Mouse (Mus musculus): ENCODE measurements around the gene Syt1.

Syt1 gene

GRCm38 (mm10) chr10:108765564-108765963, 245.2 kb downstream of the Syt1 start:
- intact Hi-C loops (cut with DNase I) = no loop called here

- intact Hi-C loops (cut with DNase I) = no loop called here
Measured at GRCm38 (mm10) chr10:108763722-108764121, 247.1 kb downstream of the Syt1 start.

- intact Hi-C loops (cut with DNase I) = no loop called here
Measured at GRCm38 (mm10) chr10:108753304-108753703, 257.5 kb downstream of the Syt1 start.

GRCm38 (mm10) chr10:108743759-108744158, 267.0 kb downstream of the Syt1 start:
- intact Hi-C loops (cut with DNase I) = no loop called here

GRCm38 (mm10) chr10:108733982-108734381, 276.8 kb downstream of the Syt1 start:
- intact Hi-C loops (cut with DNase I) = loop anchor here (10.0 kb wide), 3 partner anchors 981 to 1131 kb away; no protein-coding TSS in a partner anchor

GRCm38 (mm10) chr10:108728961-108729360, 281.8 kb downstream of the Syt1 start:
- intact Hi-C loops (cut with DNase I) = no loop called here

- intact Hi-C loops (cut with DNase I) = no loop called here
Measured at GRCm38 (mm10) chr10:108726391-108726790, 284.4 kb downstream of the Syt1 start.

GRCm38 (mm10) chr10:108724878-108725277, 285.9 kb downstream of the Syt1 start:
- intact Hi-C loops (cut with DNase I) = no loop called here

GRCm38 (mm10) chr10:108710514-108710913, 300.3 kb downstream of the Syt1 start:
- intact Hi-C loops (cut with DNase I) = no loop called here

GRCm38 (mm10) chr10:108705658-108706057, 305.1 kb downstream of the Syt1 start:
- intact Hi-C loops (cut with DNase I) = no loop called here

GRCm38 (mm10) chr10:108701361-108702128, 309.2 kb downstream of the Syt1 start:
- intact Hi-C loops (cut with DNase I) = no loop called here

GRCm38 (mm10) chr10:108699946-108700345, 310.8 kb downstream of the Syt1 start, which contains the start of gene Gm5136:
TSS of gene Gm5136 (minus strand) at chr10:108700160.
- intact Hi-C loops (cut with DNase I) = no loop called here

- intact Hi-C loops (cut with DNase I) = no loop called here
Measured at GRCm38 (mm10) chr10:108697062-108697461, 313.7 kb downstream of the Syt1 start.

GRCm38 (mm10) chr10:108690954-108691353, 319.8 kb downstream of the Syt1 start:
- intact Hi-C loops (cut with DNase I) = no loop called here

GRCm38 (mm10) chr10:108686696-108687095, 324.1 kb downstream of the Syt1 start:
- intact Hi-C loops (cut with DNase I) = no loop called here

- intact Hi-C loops (cut with DNase I) = no loop called here
Measured at GRCm38 (mm10) chr10:108679675-108680390, 330.9 kb downstream of the Syt1 start.

- intact Hi-C loops (cut with DNase I) = no loop called here
Measured at GRCm38 (mm10) chr10:108677053-108677452, 333.7 kb downstream of the Syt1 start.

GRCm38 (mm10) chr10:108668944-108669343, 341.8 kb downstream of the Syt1 start:
- intact Hi-C loops (cut with DNase I) = no loop called here

GRCm38 (mm10) chr10:108660295-108660694, 350.5 kb downstream of the Syt1 start:
- intact Hi-C loops (cut with DNase I) = no loop called here

GRCm38 (mm10) chr10:108658300-108658699, 352.5 kb downstream of the Syt1 start:
- intact Hi-C loops (cut with DNase I) = no loop called here

GRCm38 (mm10) chr10:108657669-108658068, 353.1 kb downstream of the Syt1 start:
- intact Hi-C loops (cut with DNase I) = no loop called here

- intact Hi-C loops (cut with DNase I) = no loop called here
Measured at GRCm38 (mm10) chr10:108656898-108657297, 353.9 kb downstream of the Syt1 start.
